Mouse (Mus musculus) heart, adult 18-20 months (tissue): ENCODE data around the gene Efcab6. TPM values are rescaled to one million over a fixed set of nuclear protein-coding genes. Genes with fewer than 3 reads are reported as not detected.
A peak's percentile ranks its signal among the peaks of the same experiment; 100 is the strongest.

Source experiments
- DNase-seq, 2 experiments: peaks; one replicate each; pipeline ENCODE4 v3.0.0; 2021 to 2022; ENCODE audit warnings: mixed read lengths in 1 of 2
- total RNA-seq, 2 experiments: library from RNA; stranded (reverse); gene quantifications; 2 replicates each; pipeline ENCODE4 v1.2.3; 2021

Efcab6 gene
- total RNA-seq, 2 experiments from 2014 or later: 0.08 TPM; not detected in 1

GRCm38 (mm10) chr15:83972206-83972605 lies 93.0 kb downstream of the Efcab6 start:
- DNase-seq: no peak

GRCm38 (mm10) chr15:83967802-83968201 lies 97.4 kb downstream of the Efcab6 start:
- DNase-seq: no peak

- DNase-seq: peak; percentile 11 to 41
Observed at GRCm38 (mm10) chr15:83965126-83965525, 100.1 kb downstream of the Efcab6 start.

GRCm38 (mm10) chr15:83958376-83958775 lies 106.8 kb downstream of the Efcab6 start:
- no peak for DNase-seq

GRCm38 (mm10) chr15:83956996-83957395 lies 108.2 kb downstream of the Efcab6 start:
- DNase-seq: no peak

GRCm38 (mm10) chr15:83955948-83956707 lies 109.1 kb downstream of the Efcab6 start:
- DNase-seq: peak; percentile 64 to 65

GRCm38 (mm10) chr15:83949729-83950491 lies 115.3 kb downstream of the Efcab6 start:
- no peak for DNase-seq

GRCm38 (mm10) chr15:83939703-83940102 lies 125.5 kb downstream of the Efcab6 start:
- DNase-seq: no peak

- no peak for DNase-seq
Observed at GRCm38 (mm10) chr15:83938466-83938865, 126.7 kb downstream of the Efcab6 start.

GRCm38 (mm10) chr15:83936506-83936905 lies 128.7 kb downstream of the Efcab6 start:
- no peak for DNase-seq

GRCm38 (mm10) chr15:83934816-83935215 lies 130.4 kb downstream of the Efcab6 start:
- DNase-seq: no peak

- DNase-seq: no peak
Observed at GRCm38 (mm10) chr15:83925338-83925737, 139.8 kb downstream of the Efcab6 start.

- peak in 1 of 2 experiments; percentile 25 for DNase-seq
Observed at GRCm38 (mm10) chr15:83924656-83925055, 140.5 kb downstream of the Efcab6 start.

- DNase-seq: no peak
Observed at GRCm38 (mm10) chr15:83915376-83915775, 149.8 kb downstream of the Efcab6 start.

- no peak for DNase-seq
Observed at GRCm38 (mm10) chr15:83913028-83913714, 152.0 kb downstream of the Efcab6 start.

- DNase-seq: no peak
Observed at GRCm38 (mm10) chr15:83906472-83906871, 158.7 kb downstream of the Efcab6 start.

- no peak for DNase-seq
Observed at GRCm38 (mm10) chr15:83897286-83897685, 167.9 kb downstream of the Efcab6 start.

- DNase-seq: no peak
Observed at GRCm38 (mm10) chr15:83896011-83896410, 169.2 kb downstream of the Efcab6 start.

- peak; percentile 3 to 4 for DNase-seq
Observed at GRCm38 (mm10) chr15:83894261-83894660, 170.9 kb downstream of the Efcab6 start.

GRCm38 (mm10) chr15:83892871-83893270 lies 172.3 kb downstream of the Efcab6 start:
- no peak for DNase-seq

- no peak for DNase-seq
Observed at GRCm38 (mm10) chr15:83884291-83884690, 180.9 kb downstream of the Efcab6 start.

- DNase-seq: no peak
Observed at GRCm38 (mm10) chr15:83883821-83884220, 181.4 kb downstream of the Efcab6 start.

- peak in 1 of 2 experiments; percentile 24 for DNase-seq
Observed at GRCm38 (mm10) chr15:83879845-83880244, 185.3 kb downstream of the Efcab6 start.
